Mouse (Mus musculus): ENCODE measurements around the gene Slc22a14. TPM values are rescaled to one million over a fixed set of nuclear protein-coding genes. Genes with fewer than 3 reads are reported as not detected.

Gene Slc22a14
- polyA plus RNA-seq, 1 experiment, result 379 TPM

DNA sequence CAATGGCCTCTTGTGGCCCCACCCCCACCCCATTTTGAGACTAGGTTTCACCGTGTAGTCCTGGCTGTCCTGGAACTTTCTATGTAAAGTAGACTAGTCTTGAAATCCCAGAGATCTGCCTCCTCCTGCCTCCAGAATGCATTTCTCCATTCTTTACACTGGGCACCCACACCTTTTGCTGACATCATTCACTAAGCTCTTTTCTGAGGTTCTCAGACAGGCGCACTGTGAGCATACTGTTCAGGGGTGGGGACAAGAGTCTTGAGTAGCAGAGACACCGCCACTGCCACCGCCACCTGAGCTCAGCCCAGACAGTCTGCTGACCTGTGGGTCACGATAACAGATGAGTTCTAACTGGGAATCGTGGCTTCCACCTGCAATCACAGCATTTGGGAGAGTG is 9.4 kb downstream of the Slc22a14 start:
- Histone ChIP-seq H3K4me1 (ENCODE audit: control insufficient read depth, insufficient read depth, low read length) (peaks cover 8% of the 10 kb centered on the region), H3K27me3 (ENCODE audit: control insufficient read depth, insufficient read depth, low read length) (no peaks in the 10 kb centered on the region), H3K36me3 (ENCODE audit: control insufficient read depth, insufficient read depth, low read length) (no peaks in the 10 kb centered on the region), H3K4me3 (ENCODE audit: control insufficient read depth, low read depth, low read length) (no peak overlapping the region), H3K27ac (ENCODE audit: control insufficient read depth, insufficient read depth, low read depth, low read length) (no peak overlapping the region)
- no peak for TF ChIP-seq POLR2A (IDR thresholded peaks at IDR 0.05; ENCODE audit: control insufficient read depth, low read depth, low read length)
- TF ChIP-seq CTCF (IDR thresholded peaks at IDR 0.05; ENCODE audit: control insufficient read depth, insufficient read depth, insufficient replicate concordance, low read depth, low read length), result no peak

- TF ChIP-seq POLR2A (IDR thresholded peaks at IDR 0.05; ENCODE audit: control insufficient read depth, low read depth, low read length) (no peak), CTCF (IDR thresholded peaks at IDR 0.05; ENCODE audit: control insufficient read depth, insufficient read depth, insufficient replicate concordance, low read depth, low read length) (no peak)
- Histone ChIP-seq H3K27me3 (ENCODE audit: control insufficient read depth, insufficient read depth, low read length) (no peaks in the 10 kb centered on the region), H3K4me1 (ENCODE audit: control insufficient read depth, insufficient read depth, low read length) (peaks cover 8% of the 10 kb centered on the region), H3K27ac (ENCODE audit: control insufficient read depth, insufficient read depth, low read depth, low read length) (no peak overlapping the region), H3K4me3 (ENCODE audit: control insufficient read depth, low read depth, low read length) (no peak overlapping the region), H3K36me3 (ENCODE audit: control insufficient read depth, insufficient read depth, low read length) (no peaks in the 10 kb centered on the region)
These were observed 11.4 kb downstream of the Slc22a14 start for GRCm38 (mm10) chr9:119353926-119354325.

- H3K27ac ChIP-seq (ENCODE audit: control insufficient read depth, insufficient read depth, low read depth, low read length), result no peak overlapping the region
- H3K4me3 ChIP-seq (ENCODE audit: control insufficient read depth, low read depth, low read length), result no peak overlapping the region
- peaks cover under 1% of the 10 kb centered on the region; the same call in 1 of the 2 replicates for H3K4me1 ChIP-seq (ENCODE audit: control insufficient read depth, insufficient read depth, low read length)
- H3K27me3 ChIP-seq (ENCODE audit: control insufficient read depth, insufficient read depth, low read length), result no peaks in the 10 kb centered on the region
- peak; percentile 82; the same call in 1 of the 2 replicates for TF ChIP-seq CTCF (IDR thresholded peaks at IDR 0.05; ENCODE audit: control insufficient read depth, insufficient read depth, insufficient replicate concordance, low read depth, low read length)
- TF ChIP-seq POLR2A (IDR thresholded peaks at IDR 0.05; ENCODE audit: control insufficient read depth, low read depth, low read length), result no peak
- H3K36me3 ChIP-seq (ENCODE audit: control insufficient read depth, insufficient read depth, low read length), result no peaks in the 10 kb centered on the region
These were observed 13.3 kb downstream of the Slc22a14 start for GRCm38 (mm10) chr9:119352060-119352459.

DNA sequence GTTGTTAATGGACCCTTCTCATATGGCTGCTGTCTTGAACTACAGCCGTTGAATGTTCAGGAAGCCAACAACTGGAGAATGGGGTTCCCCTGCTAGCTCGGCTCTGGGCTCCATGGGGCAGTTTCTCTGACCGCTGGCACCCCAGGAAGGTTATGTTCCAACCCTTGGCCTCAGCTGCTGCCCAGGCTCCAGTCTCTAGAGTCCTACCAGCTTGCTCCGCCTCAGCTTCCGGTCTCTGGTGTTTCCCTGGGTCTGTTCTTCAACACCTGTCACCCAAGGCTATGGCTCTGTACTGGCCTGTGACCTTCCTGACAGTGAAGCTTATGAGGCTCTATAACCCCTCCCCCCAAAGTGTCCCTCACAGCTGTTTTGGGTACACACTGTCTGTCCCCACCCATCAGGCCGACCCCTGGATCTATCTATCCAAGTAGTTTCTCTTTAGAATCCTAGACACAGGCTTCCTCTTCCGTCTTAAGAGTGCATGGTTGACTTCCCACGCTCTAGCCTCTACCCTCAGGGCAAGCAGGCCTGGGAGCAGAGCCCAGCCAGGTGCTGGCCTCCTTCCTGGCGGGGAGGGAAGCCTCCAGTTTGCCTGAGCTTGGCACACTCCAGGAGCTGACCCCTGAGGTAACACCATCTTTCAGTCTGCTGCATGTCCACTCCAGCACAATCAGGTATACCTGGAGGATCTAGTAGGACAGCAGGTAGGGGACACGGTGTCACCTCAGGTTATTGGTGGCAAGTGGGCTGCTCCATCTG is 14.2 kb downstream of the Slc22a14 start:
- H3K4me1 ChIP-seq (ENCODE audit: control insufficient read depth, insufficient read depth, low read length), result no peaks in the 10 kb centered on the region
- no peaks in the 10 kb centered on the region for H3K36me3 ChIP-seq (ENCODE audit: control insufficient read depth, insufficient read depth, low read length)
- H3K4me3 ChIP-seq (ENCODE audit: control insufficient read depth, low read depth, low read length), result no peak overlapping the region
- TF ChIP-seq POLR2A (IDR thresholded peaks at IDR 0.05; ENCODE audit: control insufficient read depth, low read depth, low read length), result no peak
- TF ChIP-seq CTCF (IDR thresholded peaks at IDR 0.05; ENCODE audit: control insufficient read depth, insufficient read depth, insufficient replicate concordance, low read depth, low read length), result 0 out of 2 replicates have a peak, but pooled peaks have one; percentile 8
- no peak overlapping the region for H3K27ac ChIP-seq (ENCODE audit: control insufficient read depth, insufficient read depth, low read depth, low read length)
- no peaks in the 10 kb centered on the region for H3K27me3 ChIP-seq (ENCODE audit: control insufficient read depth, insufficient read depth, low read length)

DNA sequence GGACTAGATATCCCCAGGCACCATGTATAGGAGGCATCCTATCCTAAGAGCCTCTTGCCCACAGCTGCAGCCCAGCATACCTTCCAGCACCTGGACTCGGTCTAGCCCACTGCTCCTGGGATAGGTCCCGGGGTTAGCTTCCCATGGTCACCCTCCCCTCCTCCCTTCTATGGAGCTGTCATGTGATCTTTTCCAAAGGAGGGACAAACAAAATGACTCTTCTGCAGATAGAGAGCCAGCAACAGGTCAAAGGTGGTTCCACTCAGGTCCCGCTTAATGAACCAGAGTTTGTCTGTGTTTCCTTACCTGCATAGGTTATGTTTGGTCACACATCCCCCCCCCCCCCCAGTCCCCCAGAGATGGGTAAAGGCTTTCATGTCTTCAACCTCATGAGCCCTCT is 14.8 kb downstream of the Slc22a14 start:
- H3K27ac ChIP-seq (ENCODE audit: control insufficient read depth, insufficient read depth, low read depth, low read length), result no peak overlapping the region
- H3K27me3 ChIP-seq (ENCODE audit: control insufficient read depth, insufficient read depth, low read length), result no peaks in the 10 kb centered on the region
- no peaks in the 10 kb centered on the region for H3K36me3 ChIP-seq (ENCODE audit: control insufficient read depth, insufficient read depth, low read length)
- no peak for TF ChIP-seq CTCF (IDR thresholded peaks at IDR 0.05; ENCODE audit: control insufficient read depth, insufficient read depth, insufficient replicate concordance, low read depth, low read length)
- TF ChIP-seq POLR2A (IDR thresholded peaks at IDR 0.05; ENCODE audit: control insufficient read depth, low read depth, low read length), result no peak
- H3K4me3 ChIP-seq (ENCODE audit: control insufficient read depth, low read depth, low read length), result no peak overlapping the region
- H3K4me1 ChIP-seq (ENCODE audit: control insufficient read depth, insufficient read depth, low read length), result no peaks in the 10 kb centered on the region

GRCm38 (mm10) chr9:119346376-119346775 is 19.0 kb downstream of the Slc22a14 start:
- H3K36me3 ChIP-seq (ENCODE audit: control insufficient read depth, insufficient read depth, low read length), result no peaks in the 10 kb centered on the region
- no peaks in the 10 kb centered on the region for H3K27me3 ChIP-seq (ENCODE audit: control insufficient read depth, insufficient read depth, low read length)
- TF ChIP-seq CTCF (IDR thresholded peaks at IDR 0.05; ENCODE audit: control insufficient read depth, insufficient read depth, insufficient replicate concordance, low read depth, low read length), result no peak
- no peak for TF ChIP-seq POLR2A (IDR thresholded peaks at IDR 0.05; ENCODE audit: control insufficient read depth, low read depth, low read length)
- no peak overlapping the region for H3K4me3 ChIP-seq (ENCODE audit: control insufficient read depth, low read depth, low read length)
- H3K4me1 ChIP-seq (ENCODE audit: control insufficient read depth, insufficient read depth, low read length), result peaks cover 4% of the 10 kb centered on the region; the same call in 1 of the 2 replicates
- no peak overlapping the region for H3K27ac ChIP-seq (ENCODE audit: control insufficient read depth, insufficient read depth, low read depth, low read length)

- Histone ChIP-seq H3K27me3 (ENCODE audit: control insufficient read depth, insufficient read depth, low read length) (no peaks in the 10 kb centered on the region), H3K36me3 (ENCODE audit: control insufficient read depth, insufficient read depth, low read length) (no peaks in the 10 kb centered on the region), H3K27ac (ENCODE audit: control insufficient read depth, insufficient read depth, low read depth, low read length) (no peak overlapping the region), H3K4me3 (ENCODE audit: control insufficient read depth, low read depth, low read length) (no peak overlapping the region), H3K4me1 (ENCODE audit: control insufficient read depth, insufficient read depth, low read length) (peaks cover 21% of the 10 kb centered on the region)
- TF ChIP-seq CTCF (IDR thresholded peaks at IDR 0.05; ENCODE audit: control insufficient read depth, insufficient read depth, insufficient replicate concordance, low read depth, low read length), result no peak
- TF ChIP-seq POLR2A (IDR thresholded peaks at IDR 0.05; ENCODE audit: control insufficient read depth, low read depth, low read length), result no peak
These were observed 22.6 kb downstream of the Slc22a14 start for GRCm38 (mm10) chr9:119342728-119343127.
